Mouse (Mus musculus) ZHBTc4 (cell line): ENCODE results near the gene Nudt11.
"Not testable (repeated sequence)": the region's sequence is repeated elsewhere in the genome, so short reads cannot be mapped to it uniquely, and the experiment has no call there.

ENCODE experiments used
- DNase-seq: peaks from one replicate; pipeline ENCODE4 v3.0.0-alpha.2; 2011; ENCODE audit warnings: low read depth, low spot score

The Nudt11 gene

DNA sequence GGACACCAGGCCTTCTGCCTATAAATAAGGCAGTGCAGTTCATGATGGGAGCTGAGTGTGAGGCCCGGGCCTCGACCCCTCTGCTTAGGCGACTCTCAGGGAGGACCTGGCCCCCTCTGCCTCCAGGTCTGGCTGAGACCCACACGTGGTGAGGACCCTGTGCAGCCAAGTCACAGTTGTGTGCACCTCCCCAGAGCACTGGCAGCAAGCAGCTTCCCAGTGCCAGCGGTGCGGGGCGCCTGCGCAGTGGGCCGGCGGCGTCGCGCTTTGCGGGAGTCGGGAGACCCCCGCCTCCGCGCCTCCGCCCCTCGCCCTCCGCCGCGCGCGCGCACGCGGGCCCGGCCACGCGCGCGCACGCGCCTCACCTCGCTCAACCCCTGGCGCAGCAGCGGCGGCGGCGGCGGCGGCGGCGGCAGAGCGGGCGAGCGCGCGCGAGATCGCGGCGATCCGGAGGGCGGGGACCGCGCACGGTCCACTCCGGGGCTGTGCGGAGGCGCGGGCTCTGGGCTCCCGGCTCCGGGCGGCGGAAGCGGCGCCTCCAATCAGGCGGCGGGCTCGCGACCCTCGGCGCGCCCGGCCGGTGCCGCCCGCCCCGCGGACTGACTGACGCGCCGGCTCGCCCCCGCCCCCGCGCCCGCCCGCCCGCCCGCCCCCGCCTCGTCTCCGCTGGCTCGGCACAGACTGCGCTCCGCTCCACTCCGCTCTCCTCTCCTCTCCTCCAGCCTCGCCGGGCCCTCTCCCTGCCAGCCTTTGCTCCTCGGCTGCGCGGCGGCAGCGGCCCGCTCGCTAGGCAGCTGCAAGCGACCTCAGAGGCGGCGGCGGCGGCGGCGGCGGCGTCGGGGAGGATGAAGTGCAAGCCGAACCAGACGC, at the start of gene Nudt11:
Gene Nudt11 (plus strand): TSS at position 388 of the 870 bp plus-strand sequence.
- not testable (repeated sequence) for DNase-seq

DNA sequence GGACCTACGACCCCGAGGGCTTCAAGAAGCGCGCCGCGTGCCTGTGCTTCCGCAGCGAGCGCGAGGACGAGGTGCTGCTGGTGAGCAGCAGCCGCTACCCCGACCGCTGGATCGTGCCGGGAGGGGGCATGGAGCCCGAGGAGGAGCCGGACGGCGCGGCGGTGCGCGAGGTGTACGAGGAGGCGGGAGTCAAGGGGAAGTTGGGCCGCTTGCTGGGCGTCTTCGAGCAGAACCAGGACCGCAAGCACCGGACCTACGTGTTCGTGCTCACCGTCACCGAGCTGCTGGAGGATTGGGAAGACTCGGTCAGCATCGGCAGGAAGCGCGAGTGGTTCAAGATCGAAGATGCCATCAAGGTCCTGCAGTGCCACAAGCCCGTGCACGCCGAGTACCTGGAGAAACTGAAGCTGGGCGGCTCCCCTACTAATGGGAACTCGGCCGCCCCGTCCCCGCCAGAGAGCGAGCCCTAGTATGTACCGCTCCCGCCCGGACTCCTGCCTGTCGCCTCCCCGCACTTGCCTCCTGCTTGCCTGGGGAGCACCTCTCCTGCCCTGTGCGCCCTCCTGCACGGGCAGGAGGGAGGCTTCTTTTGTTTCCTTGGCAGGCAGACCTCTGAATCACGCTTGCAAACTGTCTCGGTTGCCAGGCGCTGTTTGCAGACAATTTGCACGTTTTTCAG, 822 bp downstream of the Nudt11 start:
- DNase-seq = peak; percentile 8

DNA sequence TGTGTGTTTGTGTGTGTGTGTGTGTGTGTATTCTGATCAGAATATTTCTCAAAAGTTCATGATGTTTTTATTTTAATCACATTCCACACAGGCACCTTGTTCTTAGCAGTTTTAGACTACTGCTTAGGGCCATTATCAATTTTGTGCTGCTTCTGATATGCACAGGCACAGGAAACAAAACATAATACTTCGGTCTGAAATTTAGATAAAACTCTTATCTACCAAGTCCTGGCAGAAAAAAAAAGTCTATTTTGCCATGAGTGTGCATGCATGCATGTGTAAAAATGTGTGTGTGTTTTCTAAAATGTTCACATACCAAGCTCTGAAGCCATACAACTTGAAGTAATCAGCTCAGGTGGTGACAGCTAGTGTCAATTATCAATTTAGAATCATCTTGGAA, 14.3 kb downstream of the Nudt11 start:
- DNase-seq = no peak

DNA sequence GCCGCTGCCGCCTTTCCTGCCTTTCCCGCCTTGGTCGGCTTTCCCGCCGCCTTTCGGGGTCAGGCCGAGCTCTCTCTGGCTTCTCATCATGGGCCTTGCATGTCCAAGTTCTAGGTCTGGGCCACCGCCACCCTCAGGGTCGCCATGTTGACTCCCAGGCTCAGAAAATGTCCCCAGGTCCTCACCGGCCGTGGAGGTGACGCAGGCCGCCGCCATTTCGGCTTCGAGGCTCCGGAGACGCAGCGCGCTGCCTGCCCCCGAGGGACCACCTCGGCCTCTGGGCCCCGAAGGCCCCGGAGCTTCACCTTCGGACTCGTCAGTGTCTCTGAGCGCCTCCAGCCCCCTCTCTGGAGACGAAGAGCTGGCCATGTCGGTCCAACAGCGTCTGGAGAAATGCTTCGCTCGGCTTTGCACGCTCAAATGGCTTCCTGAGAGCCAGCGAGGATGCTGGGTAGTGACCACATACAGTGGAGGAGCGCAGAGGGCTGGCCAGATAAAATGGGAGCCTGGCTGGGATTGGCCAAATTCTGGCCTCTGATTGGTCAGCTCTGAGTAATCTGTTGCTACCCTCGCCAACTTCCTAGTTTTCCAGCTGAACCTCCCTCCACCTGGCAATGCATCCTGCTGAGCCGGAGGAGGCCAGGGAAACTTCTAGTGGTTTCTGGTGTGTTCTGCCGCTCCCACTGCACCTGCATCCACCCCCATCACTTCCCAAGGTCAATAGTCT, 35.9 kb downstream of the Nudt11 start, which contains the start of gene AU022751:
Gene AU022751 (minus strand): TSS at position 466 of the 727 bp plus-strand sequence.
- peak; percentile 46 for DNase-seq

DNA sequence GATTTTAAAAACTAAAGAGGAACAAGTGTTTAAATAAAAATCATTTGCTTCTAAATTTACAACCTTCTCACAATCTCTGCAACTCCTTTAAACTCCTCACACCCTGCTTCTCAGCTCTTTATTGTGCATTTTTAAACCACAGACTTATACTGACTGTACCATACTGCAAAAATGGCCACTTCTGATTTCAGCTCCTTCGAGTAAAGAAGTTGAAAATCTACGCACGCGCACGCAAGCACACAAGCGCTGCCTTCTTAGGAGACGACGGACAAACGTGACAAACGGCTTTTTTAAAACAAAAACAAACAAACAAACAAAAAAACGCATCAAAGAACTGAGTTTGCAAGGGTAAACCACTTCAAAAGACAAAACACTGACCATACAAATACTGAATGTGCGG, 44.3 kb downstream of the Nudt11 start:
- DNase-seq = no peak

DNA sequence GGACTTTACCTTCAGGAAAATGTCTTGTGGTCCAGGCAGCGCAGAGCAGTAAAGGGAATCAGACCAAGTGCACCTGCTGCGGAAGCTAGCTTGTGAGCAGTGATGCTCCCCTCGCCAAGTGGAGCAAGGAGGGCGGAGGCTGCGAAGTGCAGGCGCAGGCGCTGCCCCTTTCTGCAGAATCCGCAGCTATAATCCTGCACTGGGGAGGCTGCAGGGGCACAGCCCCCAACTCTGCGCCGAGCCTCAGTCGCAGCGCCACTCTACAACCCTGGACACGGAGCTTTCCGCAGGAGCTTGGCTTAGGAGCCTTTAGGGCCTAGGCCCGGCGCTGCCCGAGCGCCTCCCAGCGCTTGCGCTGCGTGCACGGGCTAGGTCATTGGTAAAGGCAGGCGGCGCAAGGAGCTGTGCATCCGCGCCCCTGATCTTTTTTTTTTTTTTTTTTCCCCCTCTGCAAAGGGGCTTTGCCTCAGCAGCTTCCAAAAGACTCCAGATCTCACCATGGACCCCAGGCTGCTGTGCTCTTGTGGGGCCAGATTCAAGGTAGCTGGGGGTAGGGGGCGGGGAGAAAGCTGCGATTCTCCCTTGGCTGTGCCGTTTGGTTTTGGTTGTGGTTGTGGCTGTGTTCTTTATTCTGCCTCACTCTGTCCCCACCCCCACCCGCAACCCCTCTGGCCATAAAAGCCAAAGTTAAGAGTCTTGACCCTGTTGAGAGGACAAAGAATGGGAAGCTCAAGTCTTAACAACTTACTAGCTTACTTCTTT, 44.9 kb downstream of the Nudt11 start:
- DNase-seq = peak; percentile 72
